Mouse (Mus musculus) midbrain, postnatal 0 days (tissue): ENCODE results near the gene Slc8a3. TPM values are rescaled to one million over a fixed set of nuclear protein-coding genes. Genes with fewer than 3 reads are reported as not detected.

ENCODE experiments used
- ATAC-seq: fragments of 200-750 bp; cut with Nextera tagmentation; 2 replicates; pipeline ENCODE4 v1.8.0; 2017; ENCODE audit warnings: moderate number of reproducible peaks, mild to moderate bottlenecking, moderate TSS enrichment, moderate library complexity; ENCODE audit not compliant: low FRiP score
- DNase-seq: peaks from one replicate; pipeline ENCODE4 v3.0.0-alpha.2; 2015; ENCODE audit warnings: low spot score
- H3K27ac ChIP-seq: fragments of 300-500 bp; sonication (generic); 2 replicates; pipeline ENCODE4 v1.5.1; 2014; ENCODE audit warnings: low read depth, mild to moderate bottlenecking, low read length, mixed read lengths
- H3K27me3 ChIP-seq: fragments of 300-500 bp; sonication (generic); 2 replicates; pipeline ENCODE4 v1.6.1; 2014; ENCODE audit warnings: low read length, control low read depth, mixed read lengths; ENCODE audit not compliant: insufficient read depth
- H3K36me3 ChIP-seq: fragments of 300-500 bp; sonication (generic); 2 replicates; pipeline ENCODE4 v1.6.1; 2014; ENCODE audit warnings: low read length, control low read depth, mixed read lengths; ENCODE audit not compliant: insufficient read depth
- H3K4me1 ChIP-seq: fragments of 300-500 bp; sonication (generic); 2 replicates; pipeline ENCODE4 v1.6.1; 2014; ENCODE audit warnings: mild to moderate bottlenecking, control low read depth, antibody characterized with exemption, low read length, mixed read lengths; ENCODE audit not compliant: insufficient read depth
- H3K4me2 ChIP-seq: fragments of 300-500 bp; sonication (generic); 2 replicates; pipeline ENCODE4 v1.6.1; 2014; ENCODE audit warnings: low read depth, mild to moderate bottlenecking, low read length, mixed read lengths; ENCODE audit not compliant: poor library complexity, severe bottlenecking
- H3K4me3 ChIP-seq: fragments of 300-500 bp; sonication (generic); 2 replicates; pipeline ENCODE4 v1.5.1; 2014; ENCODE audit warnings: low read depth, mild to moderate bottlenecking, low read length, moderate library complexity
- H3K9ac ChIP-seq: fragments of 300-500 bp; sonication (generic); replicated peaks from 2 replicates; pipeline ENCODE4 v1.6.1; 2014; ENCODE audit warnings: mild to moderate bottlenecking, low read length, moderate library complexity, mixed read lengths; ENCODE audit not compliant: poor library complexity, severe bottlenecking
- H3K9me3 ChIP-seq: fragments of 300-500 bp; sonication (generic); 2 replicates; pipeline ENCODE4 v1.6.1; 2016; ENCODE audit warnings: low read length, control low read depth
- CTCF ChIP-seq: IDR thresholded peaks from 2 replicates; pipeline ENCODE4 v1.5.1; 2016; ENCODE audit warnings: antibody characterized with exemption, mild to moderate bottlenecking
- WGBS: fragments of 180-500 bp; shearing (Covaris S2); extraction: QIAGEN DNeasy Blood & Tissue Kit; methylation state at CpG from one replicate; pipeline ENCODE4 v1.1.7; 2014; 5-methylcytosine and 5-hydroxymethylcytosine counted together
- polyA plus RNA-seq: library from polyadenylated mRNA; unstranded; fragments of >200 nt; fragmentation: Nextera tagmentation; extraction: Ambion mirVana; gene quantifications from 2 replicates; pipeline ENCODE4 v1.2.1, GENCODE M21; 2015
- total RNA-seq: library from RNA; depleted of rRNA; stranded (reverse); fragments of >200 nt; gene quantifications from 2 replicates; pipeline ENCODE4 v1.2.3, GENCODE M21; 2014

The Slc8a3 gene
- total and polyA plus RNA-seq, 2 experiments from 2014 or later = 13.4 to 52.3 TPM

GRCm38 (mm10) chr12:81258215-81258614, 74.8 kb downstream of the Slc8a3 start:
- Histone ChIP-seq H3K27ac (no peak overlapping the region), H3K9ac (no peak overlapping the region), H3K4me1 (no peaks in the 10 kb centered on the region), H3K9me3 (no peaks in the 10 kb centered on the region), H3K36me3 (no peaks in the 10 kb centered on the region), H3K4me3 (no peak overlapping the region), H3K27me3 (no peaks in the 10 kb centered on the region), H3K4me2 (no peak overlapping the region)
- ATAC-seq (no peak), DNase-seq (no peak)
- 86% methylated on average over 3 of the region's 3 CpGs for WGBS
- no peak for TF ChIP-seq CTCF

- Histone ChIP-seq H3K4me1 (no peaks in the 10 kb centered on the region), H3K4me2 (no peak overlapping the region)
Observed at GRCm38 (mm10) chr12:81245411-81245810, 87.6 kb downstream of the Slc8a3 start.

GRCm38 (mm10) chr12:81244954-81245353, 88.0 kb downstream of the Slc8a3 start:
- no peak for DNase-seq

More at GRCm38 (mm10) chr12:81245411-81245810, 87.6 kb downstream of the Slc8a3 start:
- Histone ChIP-seq H3K9me3 (no peaks in the 10 kb centered on the region), H3K27me3 (no peaks in the 10 kb centered on the region), H3K36me3 (no peaks in the 10 kb centered on the region), H3K4me3 (no peak overlapping the region), H3K9ac (no peak overlapping the region), H3K27ac (no peak overlapping the region)
- no peak for DNase-seq
- ATAC-seq = no peak
- WGBS = 64% methylated on average over 6 of the region's 6 CpGs
- no peak for TF ChIP-seq CTCF

GRCm38 (mm10) chr12:81244492-81244891, 88.5 kb downstream of the Slc8a3 start:
- TF ChIP-seq CTCF = no peak

More at GRCm38 (mm10) chr12:81244954-81245353, 88.0 kb downstream of the Slc8a3 start:
- no peak overlapping the region for H3K4me3 ChIP-seq
- H3K4me2 ChIP-seq = no peak overlapping the region
- no peaks in the 10 kb centered on the region for H3K36me3 ChIP-seq
- H3K9ac ChIP-seq = no peak overlapping the region
- 77% methylated on average over 7 of the region's 7 CpGs for WGBS
- no peaks in the 10 kb centered on the region for H3K27me3 ChIP-seq
- no peak for TF ChIP-seq CTCF
- ATAC-seq = no peak
- no peak overlapping the region for H3K27ac ChIP-seq
- no peaks in the 10 kb centered on the region for H3K4me1 ChIP-seq
- no peaks in the 10 kb centered on the region for H3K9me3 ChIP-seq

GRCm38 (mm10) chr12:81241676-81242075, 91.3 kb downstream of the Slc8a3 start:
- DNase-seq (no peak), ATAC-seq (no peak)
- H3K4me2 ChIP-seq = no peak overlapping the region
- no peak for TF ChIP-seq CTCF
- 83% methylated on average over 2 of the region's 2 CpGs for WGBS
- H3K27me3 ChIP-seq = no peaks in the 10 kb centered on the region
- no peaks in the 10 kb centered on the region for H3K4me1 ChIP-seq
- H3K4me3 ChIP-seq = no peak overlapping the region
- no peak overlapping the region for H3K27ac ChIP-seq
- no peak overlapping the region for H3K9ac ChIP-seq
- no peaks in the 10 kb centered on the region for H3K36me3 ChIP-seq
- no peaks in the 10 kb centered on the region for H3K9me3 ChIP-seq

More at GRCm38 (mm10) chr12:81244492-81244891, 88.5 kb downstream of the Slc8a3 start:
- no peaks in the 10 kb centered on the region for H3K36me3 ChIP-seq
- no peak for DNase-seq
- no peak overlapping the region for H3K4me3 ChIP-seq
- 71% methylated on average over 1 of the region's 1 CpGs for WGBS
- H3K27me3 ChIP-seq = no peaks in the 10 kb centered on the region
- no peak overlapping the region for H3K9ac ChIP-seq
- no peaks in the 10 kb centered on the region for H3K4me1 ChIP-seq
- ATAC-seq = no peak
- no peaks in the 10 kb centered on the region for H3K9me3 ChIP-seq
- H3K27ac ChIP-seq = no peak overlapping the region
- no peak overlapping the region for H3K4me2 ChIP-seq

GRCm38 (mm10) chr12:81241096-81241495, 91.9 kb downstream of the Slc8a3 start:
- Histone ChIP-seq H3K27me3 (no peaks in the 10 kb centered on the region), H3K9ac (no peak overlapping the region), H3K27ac (no peak overlapping the region), H3K4me2 (no peak overlapping the region), H3K36me3 (no peaks in the 10 kb centered on the region), H3K4me1 (no peaks in the 10 kb centered on the region), H3K4me3 (no peak overlapping the region), H3K9me3 (no peaks in the 10 kb centered on the region)
- 78% methylated on average over 4 of the region's 4 CpGs for WGBS
- no peak for ATAC-seq
- TF ChIP-seq CTCF = no peak
- no peak for DNase-seq
